Mouse (Mus musculus): ENCODE data around the gene Nfat5. TPM values are rescaled to one million over a fixed set of nuclear protein-coding genes. Genes with fewer than 3 reads are reported as not detected.
A peak's percentile ranks its signal among the peaks of the same experiment; 100 is the strongest.

The Nfat5 gene
- polyA plus RNA-seq, 1 experiment: 65.0 TPM

DNA sequence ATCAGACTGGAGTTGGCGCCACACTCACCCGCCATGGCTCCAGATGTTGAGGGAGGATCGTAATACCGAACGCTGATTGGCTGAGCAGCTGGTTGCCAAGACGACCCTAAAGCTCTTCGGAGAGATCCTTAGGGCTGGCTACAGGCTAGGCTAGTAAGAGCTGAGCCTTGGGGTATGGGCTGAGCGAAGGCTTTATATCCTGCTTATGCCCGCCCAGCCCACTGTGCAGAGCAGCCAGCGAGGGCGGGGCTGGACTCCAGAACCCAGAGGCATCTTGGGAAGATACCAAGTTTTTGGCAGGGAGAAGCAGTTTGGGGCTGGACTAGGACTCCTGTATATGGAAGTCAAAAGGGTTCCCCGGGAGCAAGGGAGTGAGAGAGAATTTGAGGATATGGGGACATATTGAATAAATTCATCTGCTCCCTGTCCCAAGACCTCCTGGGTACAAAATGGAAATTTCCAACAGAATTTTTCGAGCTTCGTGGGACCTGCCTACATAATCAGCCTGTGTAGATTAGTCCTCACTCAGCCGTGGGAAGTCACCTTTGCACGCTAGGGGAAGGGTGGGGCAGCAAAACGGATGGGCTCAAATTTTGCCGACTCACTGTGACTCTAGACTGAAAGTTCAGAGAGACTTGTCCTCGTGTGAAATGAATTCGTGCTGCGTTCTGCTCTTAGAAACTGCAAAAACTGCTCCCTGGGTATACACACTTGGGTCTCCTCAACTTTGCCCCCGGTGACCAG is 109.9 kb downstream of the Nfat5 start, which contains the start of gene Nqo1:
Nqo1 (minus strand) TSS at position 169 of the 744 bp plus-strand sequence.
- Histone ChIP-seq H3K9me3 (replicated peaks; ENCODE audit: control insufficient read depth, insufficient read depth, low read length, poor library complexity, severe bottlenecking) (no peaks in the 10 kb centered on the region), H3K4me1 (ENCODE audit: control insufficient read depth, insufficient read depth, low read length) (peaks cover 6% of the 10 kb centered on the region), H3K27ac (ENCODE audit: insufficient read depth, low read length) (peak within 1 kb of the TSS; percentile 92), H3K9ac (ENCODE audit: low read depth, poor library complexity, severe bottlenecking) (peak within 1 kb of the TSS; percentile 65), H3K36me3 (ENCODE audit: control insufficient read depth, insufficient read depth, low read length, poor library complexity, severe bottlenecking) (no peaks in the 10 kb centered on the region), H3K4me3 (ENCODE audit: low read depth, low read length) (peak within 1 kb of the TSS; percentile 49), H3K27me3 (ENCODE audit: control insufficient read depth, insufficient read depth, low read length, poor library complexity, severe bottlenecking) (no peaks in the 10 kb centered on the region)
- TF ChIP-seq POLR2A (IDR thresholded peaks at IDR 0.05; ENCODE audit: insufficient read depth, low read length) (peak; percentile 46), CTCF (IDR thresholded peaks at IDR 0.05; ENCODE audit: low read depth, low read length) (no peak), EP300 (IDR thresholded peaks at IDR 0.05; ENCODE audit: insufficient read depth, low read depth, low read length) (peak; percentile 92)

- Histone ChIP-seq H3K4me3 (ENCODE audit: low read depth, low read length) (peak overlapping the region; percentile 41; the same call in 1 of the 2 replicates), H3K9ac (ENCODE audit: low read depth, poor library complexity, severe bottlenecking) (peak overlapping the region; percentile 65), H3K27me3 (ENCODE audit: control insufficient read depth, insufficient read depth, low read length, poor library complexity, severe bottlenecking) (no peaks in the 10 kb centered on the region), H3K4me1 (ENCODE audit: control insufficient read depth, insufficient read depth, low read length) (peaks cover 6% of the 10 kb centered on the region), H3K27ac (ENCODE audit: insufficient read depth, low read length) (peak overlapping the region; percentile 92), H3K36me3 (ENCODE audit: control insufficient read depth, insufficient read depth, low read length, poor library complexity, severe bottlenecking) (no peaks in the 10 kb centered on the region), H3K9me3 (replicated peaks; ENCODE audit: control insufficient read depth, insufficient read depth, low read length, poor library complexity, severe bottlenecking) (no peaks in the 10 kb centered on the region)
- TF ChIP-seq CTCF (IDR thresholded peaks at IDR 0.05; ENCODE audit: low read depth, low read length) (no peak), POLR2A (IDR thresholded peaks at IDR 0.05; ENCODE audit: insufficient read depth, low read length) (no peak), EP300 (IDR thresholded peaks at IDR 0.05; ENCODE audit: insufficient read depth, low read depth, low read length) (no peak)
These were observed 110.8 kb downstream of the Nfat5 start for GRCm38 (mm10) chr8:107404057-107404456.

- Histone ChIP-seq H3K27ac (ENCODE audit: insufficient read depth, low read length) (no peak overlapping the region), H3K9ac (ENCODE audit: low read depth, poor library complexity, severe bottlenecking) (no peak overlapping the region), H3K9me3 (replicated peaks; ENCODE audit: control insufficient read depth, insufficient read depth, low read length, poor library complexity, severe bottlenecking) (no peaks in the 10 kb centered on the region), H3K27me3 (ENCODE audit: control insufficient read depth, insufficient read depth, low read length, poor library complexity, severe bottlenecking) (no peaks in the 10 kb centered on the region), H3K4me1 (ENCODE audit: control insufficient read depth, insufficient read depth, low read length) (peaks cover 6% of the 10 kb centered on the region), H3K36me3 (ENCODE audit: control insufficient read depth, insufficient read depth, low read length, poor library complexity, severe bottlenecking) (peaks cover 14% of the 10 kb centered on the region), H3K4me3 (ENCODE audit: low read depth, low read length) (no peak overlapping the region)
- TF ChIP-seq EP300 (IDR thresholded peaks at IDR 0.05; ENCODE audit: insufficient read depth, low read depth, low read length) (no peak), CTCF (IDR thresholded peaks at IDR 0.05; ENCODE audit: low read depth, low read length) (no peak), POLR2A (IDR thresholded peaks at IDR 0.05; ENCODE audit: insufficient read depth, low read length) (no peak)
These were observed 112.7 kb downstream of the Nfat5 start for GRCm38 (mm10) chr8:107405935-107406334.

- H3K27ac ChIP-seq (ENCODE audit: insufficient read depth, low read length): peak overlapping the region; percentile 7; the same call in 1 of the 2 replicates
These were observed 118.1 kb downstream of the Nfat5 start for GRCm38 (mm10) chr8:107411391-107411790.

GRCm38 (mm10) chr8:107412552-107412951 is 119.3 kb downstream of the Nfat5 start:
- Histone ChIP-seq H3K27me3 (ENCODE audit: control insufficient read depth, insufficient read depth, low read length, poor library complexity, severe bottlenecking) (no peaks in the 10 kb centered on the region), H3K27ac (ENCODE audit: insufficient read depth, low read length) (peak overlapping the region; percentile 12), H3K36me3 (ENCODE audit: control insufficient read depth, insufficient read depth, low read length, poor library complexity, severe bottlenecking) (peaks cover 71% of the 10 kb centered on the region), H3K9ac (ENCODE audit: low read depth, poor library complexity, severe bottlenecking) (no peak overlapping the region), H3K9me3 (replicated peaks; ENCODE audit: control insufficient read depth, insufficient read depth, low read length, poor library complexity, severe bottlenecking) (no peaks in the 10 kb centered on the region), H3K4me3 (ENCODE audit: low read depth, low read length) (no peak overlapping the region), H3K4me1 (ENCODE audit: control insufficient read depth, insufficient read depth, low read length) (peaks cover 5% of the 10 kb centered on the region)
- TF ChIP-seq EP300 (IDR thresholded peaks at IDR 0.05; ENCODE audit: insufficient read depth, low read depth, low read length) (peak; percentile 54; the same call in 1 of the 2 replicates), POLR2A (IDR thresholded peaks at IDR 0.05; ENCODE audit: insufficient read depth, low read length) (no peak)

More at GRCm38 (mm10) chr8:107411391-107411790, 118.1 kb downstream of the Nfat5 start:
- no peak overlapping the region for H3K9ac ChIP-seq (ENCODE audit: low read depth, poor library complexity, severe bottlenecking)
- peaks cover 2% of the 10 kb centered on the region for H3K4me1 ChIP-seq (ENCODE audit: control insufficient read depth, insufficient read depth, low read length)
- peaks cover 60% of the 10 kb centered on the region for H3K36me3 ChIP-seq (ENCODE audit: control insufficient read depth, insufficient read depth, low read length, poor library complexity, severe bottlenecking)
- no peaks in the 10 kb centered on the region for H3K27me3 ChIP-seq (ENCODE audit: control insufficient read depth, insufficient read depth, low read length, poor library complexity, severe bottlenecking)
- no peak overlapping the region for H3K4me3 ChIP-seq (ENCODE audit: low read depth, low read length)
- no peaks in the 10 kb centered on the region for H3K9me3 ChIP-seq (replicated peaks; ENCODE audit: control insufficient read depth, insufficient read depth, low read length, poor library complexity, severe bottlenecking)
- TF ChIP-seq CTCF (IDR thresholded peaks at IDR 0.05; ENCODE audit: low read depth, low read length) (peak; percentile 36), POLR2A (IDR thresholded peaks at IDR 0.05; ENCODE audit: insufficient read depth, low read length) (no peak)

DNA sequence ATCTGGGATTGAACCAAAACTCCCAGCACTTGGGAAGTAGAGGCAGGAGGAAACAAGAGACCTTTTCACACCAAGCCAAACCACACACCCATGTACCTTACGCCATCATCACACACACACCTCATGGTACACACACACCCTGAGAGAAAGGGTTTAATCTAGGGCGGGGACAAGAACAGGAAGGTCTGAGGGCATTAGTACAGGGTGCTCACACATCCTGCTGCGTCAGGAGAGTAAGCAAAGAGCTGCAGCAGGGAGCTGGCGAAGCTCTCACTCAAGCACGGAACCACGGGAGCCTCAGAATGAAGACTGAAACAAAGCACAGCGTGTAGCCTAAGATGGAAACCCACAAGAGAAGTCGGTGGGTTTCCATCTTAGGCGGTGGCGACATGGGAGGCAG is 120.6 kb downstream of the Nfat5 start:
- Histone ChIP-seq H3K27ac (ENCODE audit: insufficient read depth, low read length) (0 out of 2 replicates have a peak overlapping the region, but pooled peaks have one; percentile 2), H3K9me3 (replicated peaks; ENCODE audit: control insufficient read depth, insufficient read depth, low read length, poor library complexity, severe bottlenecking) (no peaks in the 10 kb centered on the region), H3K27me3 (ENCODE audit: control insufficient read depth, insufficient read depth, low read length, poor library complexity, severe bottlenecking) (no peaks in the 10 kb centered on the region), H3K4me3 (ENCODE audit: low read depth, low read length) (no peak overlapping the region), H3K36me3 (ENCODE audit: control insufficient read depth, insufficient read depth, low read length, poor library complexity, severe bottlenecking) (peaks cover 83% of the 10 kb centered on the region), H3K9ac (ENCODE audit: low read depth, poor library complexity, severe bottlenecking) (no peak overlapping the region), H3K4me1 (ENCODE audit: control insufficient read depth, insufficient read depth, low read length) (peaks cover 5% of the 10 kb centered on the region)
- TF ChIP-seq EP300 (IDR thresholded peaks at IDR 0.05; ENCODE audit: insufficient read depth, low read depth, low read length) (no peak), POLR2A (IDR thresholded peaks at IDR 0.05; ENCODE audit: insufficient read depth, low read length) (no peak), CTCF (IDR thresholded peaks at IDR 0.05; ENCODE audit: low read depth, low read length) (no peak)

All from ES-Bruce4 (cell line).